Mouse (Mus musculus) heart, embryonic 11.5 days (tissue): Measurements from ENCODE around the gene Dnajc13. TPM values are rescaled to one million over a fixed set of nuclear protein-coding genes. Genes with fewer than 3 reads are reported as not detected.

Source experiments
- ATAC-seq: fragments of 200-750 bp; cut with Nextera tagmentation; replicated peaks from 2 replicates; pipeline ENCODE4 v1.8.0; 2017; ENCODE audit warnings: moderate library complexity; ENCODE audit not compliant: insufficient number of reproducible peaks, low FRiP score, low TSS enrichment
- H3K27ac ChIP-seq: fragments of 300-500 bp; sonication (generic); 2 replicates; pipeline ENCODE4 v1.5.1; 2014; ENCODE audit warnings: mild to moderate bottlenecking, low read depth, low read length
- H3K27me3 ChIP-seq: fragments of 300-500 bp; sonication (generic); 2 replicates; pipeline ENCODE4 v1.6.1; 2014; ENCODE audit warnings: mild to moderate bottlenecking, low read length, mixed read lengths; ENCODE audit not compliant: control insufficient read depth, insufficient read depth
- H3K36me3 ChIP-seq: fragments of 300-500 bp; sonication (generic); 2 replicates; pipeline ENCODE4 v1.6.1; 2014; ENCODE audit warnings: mild to moderate bottlenecking, low read length, moderate library complexity, mixed read lengths; ENCODE audit not compliant: control insufficient read depth, insufficient read depth
- H3K4me1 ChIP-seq: fragments of 300-500 bp; sonication (generic); 2 replicates; pipeline ENCODE4 v1.6.1; 2014; ENCODE audit warnings: low read length; ENCODE audit not compliant: control insufficient read depth, insufficient read depth
- H3K4me2 ChIP-seq: fragments of 300-500 bp; sonication (generic); 2 replicates; pipeline ENCODE4 v1.6.1; 2014; ENCODE audit warnings: mild to moderate bottlenecking, moderate library complexity
- H3K4me3 ChIP-seq: fragments of 300-500 bp; sonication (generic); 2 replicates; pipeline ENCODE4 v1.5.1; 2014; ENCODE audit warnings: low read depth, low read length
- H3K9ac ChIP-seq: fragments of 300-500 bp; sonication (generic); 2 replicates; pipeline ENCODE4 v1.6.1; 2014; ENCODE audit warnings: mild to moderate bottlenecking, low read depth, low read length, moderate library complexity
- H3K9me3 ChIP-seq: fragments of 300-500 bp; sonication (generic); replicated peaks from 2 replicates; pipeline ENCODE4 v1.6.1; 2016; ENCODE audit warnings: low read length; ENCODE audit not compliant: control insufficient read depth
- WGBS: fragments of 180-500 bp; shearing (Covaris S2); extraction: QIAGEN DNeasy Blood & Tissue Kit; methylation state at CpG from one replicate; pipeline ENCODE4 v1.1.7; 2014; ENCODE audit not compliant: insufficient replicate concordance; 5-methylcytosine and 5-hydroxymethylcytosine counted together
- polyA plus RNA-seq: library from polyadenylated mRNA; unstranded; fragments of >200 nt; fragmentation: Nextera tagmentation; extraction: Ambion mirVana; gene quantifications from 2 replicates; pipeline ENCODE4 v1.2.1, GENCODE M21; 2014

The Dnajc13 gene
- polyA plus RNA-seq, 1 experiment from 2014 or later: 31.9 TPM

DNA sequence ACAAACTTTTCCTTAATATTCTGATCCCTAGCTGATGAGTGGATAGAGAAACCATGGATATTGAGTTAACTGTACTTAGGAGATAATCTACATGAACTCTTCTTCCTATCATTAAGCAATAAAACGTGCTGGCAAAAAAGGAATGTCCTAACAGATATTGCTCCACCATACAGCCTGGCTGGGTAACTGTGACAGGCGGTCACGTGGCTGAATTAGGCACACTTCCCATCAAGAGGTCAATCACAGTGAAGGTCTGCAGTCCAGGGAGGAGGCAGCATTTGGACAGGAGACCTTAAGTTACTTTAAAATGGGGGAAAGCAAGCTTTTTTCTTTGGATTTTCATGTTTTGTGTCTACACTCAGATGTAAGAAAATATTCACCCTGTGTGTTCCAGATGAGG lies 30.7 kb downstream of the Dnajc13 start:
- H3K9me3 ChIP-seq: no peaks in the 10 kb centered on the region
- H3K27ac ChIP-seq: no peak overlapping the region
- WGBS: 85% methylated on average over 3 of the region's 3 CpGs
- peaks cover 21% of the 10 kb centered on the region for H3K36me3 ChIP-seq
- H3K9ac ChIP-seq: no peak overlapping the region
- no peak overlapping the region for H3K4me2 ChIP-seq
- no peak overlapping the region for H3K4me3 ChIP-seq
- no peak for ATAC-seq
- H3K27me3 ChIP-seq: no peaks in the 10 kb centered on the region
- peaks cover 11% of the 10 kb centered on the region for H3K4me1 ChIP-seq

DNA sequence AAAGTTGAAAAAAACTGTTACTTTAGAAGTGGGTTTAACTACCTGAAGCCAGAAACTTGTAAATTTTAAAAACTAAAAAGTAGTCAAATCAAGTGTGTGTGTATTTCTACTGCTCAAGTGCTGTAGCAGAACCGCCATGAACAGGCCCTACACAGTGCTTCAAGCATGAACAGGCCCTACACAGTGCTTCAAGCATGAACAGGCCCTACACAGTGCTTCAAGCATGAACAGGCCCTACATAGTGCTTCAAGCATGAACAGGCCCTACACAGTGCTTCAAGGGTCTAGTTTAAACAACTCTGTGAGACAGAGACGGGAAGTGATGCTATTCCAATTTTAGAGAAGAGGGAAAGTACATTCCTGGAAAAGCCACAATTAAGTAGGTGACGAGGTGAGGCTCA lies 51.3 kb downstream of the Dnajc13 start:
- Histone ChIP-seq H3K27me3 (no peaks in the 10 kb centered on the region), H3K9me3 (no peaks in the 10 kb centered on the region), H3K4me2 (no peak overlapping the region), H3K36me3 (peaks cover 17% of the 10 kb centered on the region), H3K27ac (no peak overlapping the region), H3K9ac (no peak overlapping the region), H3K4me1 (no peaks in the 10 kb centered on the region), H3K4me3 (no peak overlapping the region)
- no peak for ATAC-seq
- WGBS: 75% methylated on average over 3 of the region's 3 CpGs

DNA sequence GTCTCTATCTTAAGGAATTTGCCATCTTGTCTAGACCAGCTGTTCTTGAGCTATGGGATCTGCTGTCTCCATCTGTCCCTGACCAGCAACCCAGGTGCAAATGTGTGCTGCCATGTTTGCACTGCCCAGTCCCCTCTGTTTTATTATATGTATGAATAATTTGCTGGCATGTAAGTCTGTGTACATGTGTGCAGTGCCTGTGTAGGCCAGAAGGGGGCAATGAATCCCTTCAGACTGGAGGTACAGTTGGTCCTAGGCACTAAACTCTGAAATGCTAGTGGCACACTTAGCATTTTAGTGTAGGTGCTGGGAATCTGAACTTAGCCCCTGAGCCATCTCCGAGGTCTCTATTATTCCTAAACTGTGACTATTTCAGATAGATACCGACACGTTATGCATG lies 58.9 kb downstream of the Dnajc13 start:
- H3K4me1 ChIP-seq: no peaks in the 10 kb centered on the region
- no peak overlapping the region for H3K4me2 ChIP-seq
- no peak overlapping the region for H3K27ac ChIP-seq
- no peaks in the 10 kb centered on the region for H3K27me3 ChIP-seq
- no peak overlapping the region for H3K9ac ChIP-seq
- peaks cover 25% of the 10 kb centered on the region for H3K36me3 ChIP-seq
- ATAC-seq: no peak
- H3K4me3 ChIP-seq: no peak overlapping the region
- WGBS: 92% methylated on average over 3 of the region's 3 CpGs
- no peaks in the 10 kb centered on the region for H3K9me3 ChIP-seq

DNA sequence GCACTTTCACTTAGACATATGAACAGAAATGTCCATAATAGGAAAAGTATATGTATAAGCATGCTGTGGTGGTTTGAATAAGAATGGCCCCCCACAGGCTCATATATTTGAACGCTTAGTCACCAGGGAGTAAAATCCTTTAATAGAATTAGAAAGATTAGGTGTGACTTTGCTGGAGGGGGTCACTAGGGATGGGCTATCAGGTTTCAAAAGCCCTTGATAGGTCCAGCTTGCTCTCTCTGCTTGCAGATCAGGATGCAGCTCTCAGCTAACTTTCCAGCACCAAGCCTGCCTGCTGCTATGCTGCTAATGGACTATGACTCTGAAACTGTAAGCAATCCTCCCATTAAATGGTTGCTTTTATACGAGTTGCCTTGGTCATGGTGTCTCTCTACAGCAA lies 68.2 kb downstream of the Dnajc13 start:
- WGBS: 58% methylated on average over 2 of the region's 2 CpGs
- Histone ChIP-seq H3K4me1 (no peaks in the 10 kb centered on the region), H3K4me3 (no peak overlapping the region), H3K9me3 (no peaks in the 10 kb centered on the region), H3K36me3 (peaks cover 17% of the 10 kb centered on the region), H3K27me3 (no peaks in the 10 kb centered on the region), H3K4me2 (no peak overlapping the region), H3K9ac (no peak overlapping the region), H3K27ac (no peak overlapping the region)
- no peak for ATAC-seq

DNA sequence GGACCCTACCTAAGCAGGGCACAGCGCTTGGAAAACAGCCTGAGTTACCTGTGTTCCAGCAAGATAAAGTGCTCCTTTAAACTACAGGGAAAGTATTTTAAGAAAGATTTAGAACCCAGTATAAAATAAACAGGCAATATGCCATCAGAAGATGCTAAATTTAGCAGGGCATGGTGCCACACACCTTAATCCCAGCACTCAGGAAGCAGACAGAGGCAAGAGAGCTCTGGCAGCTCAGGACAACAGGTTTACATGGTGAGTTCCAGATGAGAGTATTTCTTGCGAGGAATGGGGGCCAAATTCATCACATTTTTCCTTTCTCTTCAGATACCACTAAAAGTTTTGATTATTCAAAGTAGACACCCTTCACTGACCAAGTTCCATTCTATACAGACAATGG lies 68.8 kb downstream of the Dnajc13 start:
- no peaks in the 10 kb centered on the region for H3K4me1 ChIP-seq
- H3K4me2 ChIP-seq: no peak overlapping the region
- 0 out of 2 replicates have a peak overlapping the region, but pooled peaks have one; percentile 50 for H3K27ac ChIP-seq
- H3K27me3 ChIP-seq: no peaks in the 10 kb centered on the region
- no peaks in the 10 kb centered on the region for H3K9me3 ChIP-seq
- H3K9ac ChIP-seq: no peak overlapping the region
- H3K36me3 ChIP-seq: peaks cover 17% of the 10 kb centered on the region
- WGBS: 80% methylated on average over 2 of the region's 2 CpGs
- no peak for ATAC-seq
- H3K4me3 ChIP-seq: no peak overlapping the region

DNA sequence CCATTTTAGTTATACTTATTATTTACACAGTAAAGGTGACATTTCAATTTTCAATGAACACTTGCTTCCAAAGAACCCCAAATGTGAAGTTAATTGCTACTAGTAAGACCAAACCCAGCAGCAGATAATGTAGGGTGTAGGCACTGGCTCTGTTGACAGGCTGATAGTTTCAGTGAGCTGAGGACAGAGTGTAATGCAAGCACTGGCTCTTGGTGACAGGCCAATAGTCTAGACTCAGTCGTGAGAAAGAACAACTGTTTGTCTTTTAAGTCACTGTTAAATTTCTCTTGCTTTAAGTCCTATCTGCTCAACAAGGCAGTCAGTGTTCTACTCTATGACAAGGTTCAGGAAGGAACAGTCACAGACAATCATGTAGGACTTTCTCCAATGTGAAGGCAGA lies 69.4 kb downstream of the Dnajc13 start:
- 53% methylated on average over 1 of the region's 1 CpGs for WGBS
- no peak overlapping the region for H3K9ac ChIP-seq
- no peak overlapping the region for H3K4me2 ChIP-seq
- H3K27ac ChIP-seq: 0 out of 2 replicates have a peak overlapping the region, but pooled peaks have one; percentile 50
- H3K9me3 ChIP-seq: no peaks in the 10 kb centered on the region
- H3K27me3 ChIP-seq: no peaks in the 10 kb centered on the region
- no peaks in the 10 kb centered on the region for H3K4me1 ChIP-seq
- no peak overlapping the region for H3K4me3 ChIP-seq
- H3K36me3 ChIP-seq: peaks cover 15% of the 10 kb centered on the region
- no peak for ATAC-seq

DNA sequence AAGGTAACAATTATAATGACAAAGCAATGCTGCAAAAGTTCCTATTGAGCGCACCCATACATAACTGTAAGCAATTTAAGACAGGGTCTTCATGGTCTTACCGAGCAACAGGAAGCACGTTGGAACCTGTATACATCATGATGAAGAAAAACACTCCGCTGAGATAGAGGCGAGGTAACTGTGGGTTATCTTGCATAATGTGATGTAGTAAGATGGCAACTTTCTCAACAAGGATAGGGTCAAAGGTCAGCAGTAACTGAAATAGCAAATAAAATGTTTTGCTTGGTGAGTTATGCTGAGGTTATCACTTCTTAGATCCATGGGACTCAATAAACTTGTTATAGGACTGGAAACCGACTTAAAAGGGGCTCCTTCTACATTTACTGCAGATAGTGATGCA lies 70.2 kb downstream of the Dnajc13 start:
- no peak overlapping the region for H3K27ac ChIP-seq
- no peak overlapping the region for H3K9ac ChIP-seq
- ATAC-seq: no peak
- 87% methylated on average over 6 of the region's 6 CpGs for WGBS
- no peaks in the 10 kb centered on the region for H3K27me3 ChIP-seq
- H3K4me1 ChIP-seq: no peaks in the 10 kb centered on the region
- H3K4me2 ChIP-seq: no peak overlapping the region
- H3K9me3 ChIP-seq: no peaks in the 10 kb centered on the region
- no peak overlapping the region for H3K4me3 ChIP-seq
- peaks cover 8% of the 10 kb centered on the region for H3K36me3 ChIP-seq

DNA sequence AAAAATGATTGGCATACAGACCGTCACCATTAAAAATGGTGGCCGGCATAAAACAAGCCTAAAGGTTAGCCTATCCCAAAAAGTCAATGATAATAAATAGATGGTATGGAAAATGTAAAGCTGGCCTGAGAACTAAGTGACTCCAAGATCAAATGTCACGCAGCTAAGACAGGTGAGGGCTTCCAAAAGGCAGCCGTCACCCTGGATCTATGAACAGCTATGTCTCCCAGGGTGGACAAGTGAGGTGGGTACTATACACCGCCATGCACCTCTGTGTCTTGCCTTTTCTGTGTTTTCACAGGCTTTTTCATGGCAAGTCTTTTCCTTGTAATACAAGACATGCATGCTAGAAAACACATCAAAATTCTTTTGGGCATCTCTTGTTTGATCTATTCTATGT lies 73.1 kb downstream of the Dnajc13 start:
- no peak overlapping the region for H3K4me3 ChIP-seq
- H3K4me2 ChIP-seq: no peak overlapping the region
- H3K36me3 ChIP-seq: peaks cover 12% of the 10 kb centered on the region
- no peaks in the 10 kb centered on the region for H3K4me1 ChIP-seq
- over 99% methylated on average over 5 of the region's 5 CpGs for WGBS
- H3K27ac ChIP-seq: no peak overlapping the region
- no peak overlapping the region for H3K9ac ChIP-seq
- no peaks in the 10 kb centered on the region for H3K9me3 ChIP-seq
- no peaks in the 10 kb centered on the region for H3K27me3 ChIP-seq
- no peak for ATAC-seq

DNA sequence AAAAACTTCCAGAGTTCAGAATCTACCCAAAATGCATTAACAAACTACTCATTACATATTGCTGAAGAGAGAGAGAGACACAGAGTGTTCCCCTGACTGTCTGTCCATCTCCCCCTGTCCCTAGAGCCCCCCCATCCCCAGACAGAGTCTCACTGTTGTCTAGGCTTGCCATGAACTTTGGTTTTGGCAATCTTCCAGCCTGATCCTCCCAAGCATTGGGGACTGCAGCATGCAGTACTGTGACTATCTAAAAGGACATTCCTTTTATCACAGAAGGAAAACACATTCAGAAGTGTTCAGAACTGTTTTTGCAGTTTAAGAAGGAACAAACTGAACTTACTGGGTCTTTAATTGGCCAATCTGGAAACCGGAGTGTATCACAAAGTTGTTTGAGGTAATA lies 74.0 kb downstream of the Dnajc13 start:
- no peak for ATAC-seq
- Histone ChIP-seq H3K9me3 (no peaks in the 10 kb centered on the region), H3K27me3 (no peaks in the 10 kb centered on the region), H3K4me3 (no peak overlapping the region), H3K4me2 (no peak overlapping the region), H3K4me1 (no peaks in the 10 kb centered on the region), H3K36me3 (peaks cover 13% of the 10 kb centered on the region), H3K27ac (no peak overlapping the region), H3K9ac (no peak overlapping the region)
- WGBS: 86% methylated on average over 1 of the region's 1 CpGs
